Comparison of ENCODE assay signal across 26 mouse cellular contexts in the genomic region with DNA sequence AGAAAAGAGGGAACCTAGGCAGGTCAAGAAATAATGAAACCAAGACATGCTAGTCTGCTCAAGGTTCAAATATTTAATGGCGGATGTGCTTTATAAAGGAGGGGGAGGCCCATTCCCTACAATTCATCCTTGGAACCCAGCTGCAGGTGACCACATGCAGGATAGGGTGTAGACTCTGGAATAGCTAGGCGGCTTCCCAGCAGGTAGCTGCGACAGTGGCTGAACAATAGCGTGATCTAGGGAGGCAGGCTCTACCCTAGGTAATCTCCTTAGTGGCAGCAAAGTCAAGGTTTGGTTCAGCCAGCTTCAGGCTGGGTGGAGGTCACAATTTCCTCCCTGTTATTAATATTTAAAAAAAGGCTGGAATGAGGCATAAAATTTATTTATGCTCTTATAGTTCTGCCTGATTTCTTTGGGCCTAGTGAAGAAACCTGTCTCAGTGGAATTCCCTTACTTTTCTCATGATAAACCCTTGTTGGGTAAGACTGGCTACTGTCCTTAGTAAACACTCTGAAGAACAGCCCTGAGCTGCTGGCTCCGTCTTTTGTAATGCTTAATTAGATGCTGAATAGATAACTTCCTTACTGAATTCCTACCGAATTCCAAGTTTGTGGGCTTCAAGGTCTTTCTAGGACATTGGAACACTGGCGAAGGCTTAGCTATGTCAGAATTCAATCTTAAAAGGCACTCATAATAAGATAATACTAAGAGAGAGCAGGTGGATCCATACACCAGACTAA.
"Had no signal": no experiment of that assay in that cellular context is flagged by ENCODE, and none has a peak within 500 bp of the region (broad histone marks: within the 10 kb centered on the region; RNA-seq: fewer than 3 reads in every experiment).

No protein-coding gene starts in this region.

- H3K4me3 ChIP-seq: embryonic facial prominence, embryonic 10.5 days; embryonic facial prominence, embryonic 12.5 days; embryonic facial prominence, embryonic 13.5 days; embryonic facial prominence, embryonic 15.5 days; erythroblast, embryonic 14.5 days; forebrain, embryonic 10.5 days; forebrain, embryonic 12.5 days; forebrain, embryonic 13.5 days; forebrain, embryonic 15.5 days; gastrocnemius, adult 2 months; heart, adult 2 months; heart, embryonic 10.5 days had no signal

- DNase-seq: cerebellum, postnatal 10 days; cerebellum, postnatal 14 days; cerebellum, postnatal 25 days; cerebellum, postnatal 36 days; embryo, embryonic 11 days; forebrain, postnatal 0 days; gastrocnemius, adult 2 months; gastrocnemius, postnatal 10 days; gastrocnemius, postnatal 14 days; gastrocnemius, postnatal 25 days; gastrocnemius, postnatal 36 days; heart, adult 11 months; heart, adult 18-20 months; heart, adult 2 months had no signal

- H3K9me3 ChIP-seq: embryonic facial prominence, embryonic 12.5 days; forebrain, embryonic 12.5 days; forebrain, embryonic 13.5 days; forebrain, embryonic 15.5 days; heart, embryonic 10.5 days had no signal

- ATAC-seq: forebrain, embryonic 13.5 days; forebrain, embryonic 14.5 days; forebrain, embryonic 15.5 days; forebrain, embryonic 16.5 days; forebrain, postnatal 0 days had no signal

- H3K4me2 ChIP-seq: embryonic facial prominence, embryonic 12.5 days; embryonic facial prominence, embryonic 13.5 days; embryonic facial prominence, embryonic 15.5 days; forebrain, embryonic 12.5 days; forebrain, embryonic 13.5 days; forebrain, embryonic 15.5 days had no signal

- H3K36me3 ChIP-seq: embryonic facial prominence, embryonic 10.5 days; embryonic facial prominence, embryonic 12.5 days; embryonic facial prominence, embryonic 13.5 days; embryonic facial prominence, embryonic 15.5 days; forebrain, embryonic 10.5 days; forebrain, embryonic 12.5 days; forebrain, embryonic 15.5 days; heart, embryonic 10.5 days had no signal

- H3K9ac ChIP-seq: embryonic facial prominence, embryonic 12.5 days; embryonic facial prominence, embryonic 13.5 days; embryonic facial prominence, embryonic 15.5 days; forebrain, embryonic 12.5 days; forebrain, embryonic 13.5 days; forebrain, embryonic 15.5 days; forebrain, postnatal 0 days had no signal

- H3K27ac ChIP-seq: embryonic facial prominence, embryonic 10.5 days; embryonic facial prominence, embryonic 12.5 days; embryonic facial prominence, embryonic 13.5 days; embryonic facial prominence, embryonic 15.5 days; forebrain, embryonic 10.5 days; forebrain, embryonic 12.5 days; forebrain, embryonic 13.5 days; forebrain, embryonic 15.5 days; gastrocnemius, adult 2 months; heart, adult 2 months; heart, embryonic 10.5 days had no signal

- H3K4me1 ChIP-seq: embryonic facial prominence, embryonic 10.5 days; embryonic facial prominence, embryonic 12.5 days; embryonic facial prominence, embryonic 13.5 days; embryonic facial prominence, embryonic 15.5 days; forebrain, embryonic 10.5 days; forebrain, embryonic 12.5 days; forebrain, embryonic 13.5 days; forebrain, embryonic 15.5 days; heart, embryonic 10.5 days had no signal

- H3K27me3 ChIP-seq: embryonic facial prominence, embryonic 12.5 days; embryonic facial prominence, embryonic 13.5 days; embryonic facial prominence, embryonic 15.5 days; forebrain, embryonic 12.5 days; forebrain, embryonic 13.5 days; forebrain, embryonic 15.5 days had no signal
